Mouse (Mus musculus) CH12.LX (cell line): ENCODE measurements around the gene Snx9. TPM values are rescaled to one million over a fixed set of nuclear protein-coding genes. Genes with fewer than 3 reads are reported as not detected.
A peak's percentile ranks its signal among the peaks of the same experiment; 100 is the strongest.

ENCODE experiments used
- DNase-seq: peaks from one replicate; pipeline ENCODE4 v3.0.0-alpha.2; 2013; ENCODE audit errors: extremely low read depth
- H3K27ac ChIP-seq: 2 replicates; pipeline ENCODE4 v1.5.1; 2012; ENCODE audit warnings: low read depth, mild to moderate bottlenecking, control low read depth, moderate library complexity; ENCODE audit not compliant: insufficient read depth
- H3K27me3 ChIP-seq: replicated peaks from 2 replicates; pipeline ENCODE3; 2012; ENCODE audit warnings: inconsistent platforms
- H3K36me3 ChIP-seq, 2 experiments: replicated peaks in 1 of 2; 2 replicates each; pipeline versions ENCODE3 to v1.6.1; 2012; ENCODE audit warnings: inconsistent platforms in 1 of 2, low read length in 1 of 2, mild to moderate bottlenecking in 1 of 2, mixed read lengths in 1 of 2, moderate library complexity in 1 of 2; ENCODE audit not compliant: control insufficient read depth in 1 of 2, insufficient read depth in 1 of 2
- H3K4me1 ChIP-seq, 2 experiments: 2 replicates each; pipeline ENCODE4 v1.6.1; 2012; ENCODE audit warnings: inconsistent platforms in 1 of 2, moderate library complexity in 1 of 2; ENCODE audit not compliant: insufficient read depth in 2 of 2, control insufficient read depth in 1 of 2
- H3K4me2 ChIP-seq: 2 replicates; pipeline ENCODE4 v1.6.1; 2012; ENCODE audit warnings: low read depth, mild to moderate bottlenecking, control low read depth; ENCODE audit not compliant: poor library complexity, insufficient read depth, severe bottlenecking
- H3K4me3 ChIP-seq, 3 experiments: fragments of 150-350 bp in 1 of 3; sonication (generic) in 1 of 3; replicated peaks in 1 of 3; 2 replicates each; pipeline versions ENCODE3 to v1.5.1; 2011 to 2012; ENCODE audit warnings: low read depth in 2 of 3, low read length in 2 of 3, mild to moderate bottlenecking in 2 of 3, moderate library complexity in 2 of 3, control low read depth in 1 of 3, improper control_type of control experiment in 1 of 3, inconsistent platforms in 1 of 3, mixed read lengths in 1 of 3; ENCODE audit not compliant: poor library complexity in 1 of 3
- H3K79me2 ChIP-seq: replicated peaks from 2 replicates; pipeline ENCODE4 v1.6.1; 2012; ENCODE audit warnings: mild to moderate bottlenecking, moderate library complexity; ENCODE audit not compliant: control insufficient read depth, poor library complexity, insufficient read depth, severe bottlenecking; ENCODE audit errors: extremely low read depth
- H3K9ac ChIP-seq: 2 replicates; pipeline ENCODE4 v1.6.1; 2012; ENCODE audit warnings: low read depth, mild to moderate bottlenecking, control low read depth, moderate library complexity; ENCODE audit not compliant: insufficient read depth
- H3K9me3 ChIP-seq: replicated peaks from 2 replicates; pipeline ENCODE3; 2012; ENCODE audit warnings: low read length, inconsistent platforms, mixed read lengths
- BHLHE40 ChIP-seq: IDR thresholded peaks from 2 replicates; pipeline ENCODE4 v1.6.1; 2011; ENCODE audit warnings: mild to moderate bottlenecking, low read depth, low read length, improper control_type of control experiment
- KAT2A ChIP-seq: IDR thresholded peaks from 2 replicates; pipeline ENCODE4 v1.6.1; 2012; ENCODE audit warnings: low read length, improper control_type of control experiment, inconsistent platforms; ENCODE audit not compliant: insufficient replicate concordance
- MAX ChIP-seq: IDR thresholded peaks from 2 replicates; pipeline ENCODE4 v1.6.1; 2011; ENCODE audit warnings: low read length, improper control_type of control experiment
- MEF2A ChIP-seq: IDR thresholded peaks from 2 replicates; pipeline ENCODE4 v1.6.1; 2014; ENCODE audit warnings: low read depth, mild to moderate bottlenecking, inconsistent platforms, low read length, improper control_type of control experiment, borderline replicate concordance
- MXI1 ChIP-seq: IDR thresholded peaks from 2 replicates; pipeline ENCODE4 v1.6.1; 2011; ENCODE audit warnings: mild to moderate bottlenecking, low read depth, low read length, improper control_type of control experiment
- NELFE ChIP-seq: IDR thresholded peaks from 2 replicates; pipeline ENCODE4 v1.6.1; 2011; ENCODE audit warnings: low read depth, low read length, improper control_type of control experiment
- RAD21 ChIP-seq: IDR thresholded peaks from 2 replicates; pipeline ENCODE4 v1.6.1; 2011; ENCODE audit warnings: low read depth, mild to moderate bottlenecking, low read length, improper control_type of control experiment, moderate library complexity
- RCOR1 ChIP-seq: conservative IDR thresholded peaks from 2 replicates; pipeline ENCODE4 v1.6.1; 2012; ENCODE audit warnings: low read depth, mild to moderate bottlenecking, inconsistent platforms, low read length, improper control_type of control experiment
- TBP ChIP-seq: conservative IDR thresholded peaks from 2 replicates; pipeline ENCODE4 v1.6.1; 2011; ENCODE audit warnings: low read depth, low read length, improper control_type of control experiment
- USF2 ChIP-seq: conservative IDR thresholded peaks from 2 replicates; pipeline ENCODE4 v1.6.1; 2011; ENCODE audit warnings: low read depth, low read length, improper control_type of control experiment
- dilution Hi-C: fragments of 300-500 bp; cut with MboI; formaldehyde crosslinking; loops from 2 replicates; pipeline ENCODE4 v1.14.3; 2020; ENCODE audit warnings: low sequenced_read_pairs; ENCODE audit not compliant: extremely low pct_unique_long_range_greater_than_20kb, extremely low pct_ligation_motif_present
- in situ Hi-C: fragments of 300-500 bp; cut with MboI; formaldehyde crosslinking; loops from 3 replicates; pipeline ENCODE4 v1.14.3; 2019; ENCODE audit warnings: low sequenced_read_pairs, low pct_ligation_motif_present, low pct_unique_long_range_greater_than_20kb, mixed read lengths
- polyA plus RNA-seq: library from polyadenylated mRNA; unstranded; fragments of >175 nt; gene quantifications from 2 replicates; pipeline ENCODE4 v1.2.1, GENCODE M21; 2012; ENCODE audit warnings: low read depth; ENCODE audit not compliant: insufficient read length
- total RNA-seq, 2 experiments: library from RNA; depleted of rRNA; stranded (reverse); fragments of 300-350 nt in 1 of 2; fragments of >200 nt in 1 of 2; gene quantifications; 2 replicates each; pipeline ENCODE4 v1.2.3; 2012 to 2014

Snx9 gene
- total and polyA plus RNA-seq, 3 experiments, result 16.3 to 26.3 (median 17.1) TPM

GRCm38 (mm10) chr17:5976221-5977055, 135.3 kb downstream of the Snx9 start:
- Histone ChIP-seq H3K36me3 (peaks cover 0 to 11% of the 10 kb centered on the region in 2 experiments), H3K27me3 (no peaks in the 10 kb centered on the region), H3K9me3 (no peaks in the 10 kb centered on the region), H3K79me2 (no peaks in the 10 kb centered on the region), H3K4me2 (peak overlapping the region; percentile 22; the same call in 1 of the 2 replicates), H3K9ac (peak overlapping the region; percentile 33), H3K27ac (peak overlapping the region; percentile 73), H3K4me3 (peak overlapping the region; percentile 48 to 66 (median 63)), H3K4me1 (peaks cover 4 to 49% of the 10 kb centered on the region in 2 experiments; a peak in 3 of 4 replicates)
- DNase-seq, result no peak
- TF ChIP-seq MAX (0 out of 2 replicates have a peak, but pooled peaks have one; percentile 4), MEF2A (no peak), KAT2A (no peak), RCOR1 (no peak)
- in situ Hi-C loops, result loop anchor here (5.0 kb wide), 2 partner anchors 34 to 36 kb away; partner anchors contain the start of gene Synj2
- dilution Hi-C loops, result no loop called here

DNA sequence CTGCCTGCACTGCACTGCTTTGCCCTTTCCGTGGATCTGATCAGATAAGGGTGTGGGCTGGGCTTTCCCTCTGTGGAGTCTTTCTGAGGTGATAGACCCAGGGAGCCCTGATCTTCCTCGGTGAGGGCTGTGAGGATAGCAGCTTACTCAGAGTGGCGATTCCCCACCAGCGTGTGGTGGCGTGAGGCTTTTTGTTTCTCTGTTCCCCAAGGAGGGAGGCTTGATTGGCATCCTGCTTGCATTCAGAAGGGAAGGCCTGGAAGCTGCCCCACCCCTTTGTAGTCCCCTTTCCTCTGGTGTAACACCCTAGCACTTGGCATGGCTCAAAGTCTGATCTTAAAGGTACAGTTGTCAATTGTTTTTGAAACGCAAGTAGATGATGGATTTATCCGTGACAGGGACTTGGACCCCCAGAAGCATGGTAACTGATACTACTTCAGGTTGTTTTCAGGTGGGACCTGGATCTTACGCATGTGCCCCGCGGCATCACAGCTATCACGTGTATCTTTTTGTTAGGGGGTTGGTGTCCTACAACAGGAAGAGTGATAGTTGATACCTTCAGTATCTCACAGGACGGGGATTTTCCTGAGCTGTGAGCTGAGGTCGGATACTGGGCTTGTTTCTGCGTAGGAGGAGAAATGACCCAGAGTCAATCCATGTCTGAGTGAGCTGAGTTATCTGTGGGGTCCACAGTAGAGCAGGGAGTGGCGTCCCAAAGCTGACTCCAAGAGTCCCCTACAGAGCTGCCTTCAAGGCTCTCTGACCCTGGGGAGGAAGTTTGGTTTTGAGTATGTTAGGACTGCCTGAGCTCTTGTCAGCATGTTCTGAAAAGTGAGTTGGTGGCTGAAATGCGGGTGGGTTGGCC, 136.2 kb downstream of the Snx9 start:
- Histone ChIP-seq H3K4me2 (no peak overlapping the region), H3K36me3 (peaks cover 0 to 11% of the 10 kb centered on the region in 2 experiments), H3K79me2 (no peaks in the 10 kb centered on the region), H3K27ac (peak overlapping the region; percentile 21; the same call in 1 of the 2 replicates), H3K9me3 (no peaks in the 10 kb centered on the region), H3K4me3 (peak overlapping the region; percentile 10 to 66 (median 63)), H3K9ac (no peak overlapping the region), H3K4me1 (peaks cover 9 to 58% of the 10 kb centered on the region in 2 experiments; a peak in 3 of 4 replicates), H3K27me3 (no peaks in the 10 kb centered on the region)
- DNase-seq, result no peak
- in situ Hi-C loops (loop anchor here (5.0 kb wide), 2 partner anchors 35 kb away; partner anchors contain the start of gene Synj2), dilution Hi-C loops (no loop called here)
- TF ChIP-seq MXI1 (peak; percentile 25; the same call in 1 of the 2 replicates), KAT2A (no peak), TBP (no peak), NELFE (no peak), USF2 (no peak), BHLHE40 (peak; percentile 74), RAD21 (no peak)
